Mouse (Mus musculus) forebrain, postnatal 0 days (tissue): ENCODE data around the gene Tsc1. TPM values are rescaled to one million over a fixed set of nuclear protein-coding genes. Genes with fewer than 3 reads are reported as not detected.
A peak's percentile ranks its signal among the peaks of the same experiment; 100 is the strongest.

Source experiments
- ATAC-seq: fragments of 200-750 bp; cut with Nextera tagmentation; 2 replicates; pipeline ENCODE4 v1.8.0; 2017; ENCODE audit warnings: mild to moderate bottlenecking, moderate library complexity
- DNase-seq: peaks from one replicate; pipeline ENCODE4 v3.0.0-alpha.2; 2015
- H3K27ac ChIP-seq: fragments of 300-500 bp; sonication (generic); 2 replicates; pipeline ENCODE4 v1.5.1; 2014; ENCODE audit warnings: low read depth, mild to moderate bottlenecking, antibody characterized with exemption, low read length, moderate library complexity, mixed read lengths
- H3K27me3 ChIP-seq: fragments of 300-500 bp; sonication (generic); 2 replicates; pipeline ENCODE4 v1.6.1; 2014; ENCODE audit warnings: mild to moderate bottlenecking, low read length, mixed read lengths; ENCODE audit not compliant: insufficient read depth
- H3K36me3 ChIP-seq: fragments of 300-500 bp; sonication (generic); 2 replicates; pipeline ENCODE4 v1.6.1; 2014; ENCODE audit warnings: mild to moderate bottlenecking, moderate library complexity; ENCODE audit not compliant: insufficient read depth
- H3K4me1 ChIP-seq: fragments of 300-500 bp; sonication (generic); 2 replicates; pipeline ENCODE4 v1.6.1; 2014; ENCODE audit warnings: antibody characterized with exemption; ENCODE audit not compliant: insufficient read depth
- H3K4me2 ChIP-seq: fragments of 300-500 bp; sonication (generic); 2 replicates; pipeline ENCODE4 v1.6.1; 2014; ENCODE audit warnings: low read depth, mild to moderate bottlenecking, moderate library complexity
- H3K4me3 ChIP-seq: fragments of 300-500 bp; sonication (generic); 2 replicates; pipeline ENCODE4 v1.5.1; 2014; ENCODE audit warnings: low read depth, low read length, mixed read lengths
- H3K9ac ChIP-seq: fragments of 300-500 bp; sonication (generic); 2 replicates; pipeline ENCODE4 v1.6.1; 2014; ENCODE audit warnings: mild to moderate bottlenecking
- H3K9me3 ChIP-seq: fragments of 300-500 bp; sonication (generic); 2 replicates; pipeline ENCODE4 v1.6.1; 2016; ENCODE audit warnings: low read length
- CTCF ChIP-seq: sonication (generic); IDR thresholded peaks from 2 replicates; pipeline ENCODE4 v1.5.1; 2016; ENCODE audit warnings: antibody characterized with exemption, control low read depth, low read depth
- WGBS: fragments of 180-500 bp; shearing (Covaris S2); extraction: QIAGEN DNeasy Blood & Tissue Kit; methylation state at CpG from one replicate; pipeline ENCODE4 v1.1.7; 2014; 5-methylcytosine and 5-hydroxymethylcytosine counted together
- polyA plus RNA-seq: library from polyadenylated mRNA; unstranded; fragments of >200 nt; fragmentation: Nextera tagmentation; extraction: Ambion mirVana; gene quantifications from 2 replicates; pipeline ENCODE4 v1.2.1, GENCODE M21; 2015
- total RNA-seq: library from RNA; depleted of rRNA; stranded (reverse); fragments of >200 nt; gene quantifications from 2 replicates; pipeline ENCODE4 v1.2.3, GENCODE M21; 2014

Gene Tsc1
- total and polyA plus RNA-seq, 2 experiments from 2014 or later, result 16.8 to 43.4 TPM

DNA sequence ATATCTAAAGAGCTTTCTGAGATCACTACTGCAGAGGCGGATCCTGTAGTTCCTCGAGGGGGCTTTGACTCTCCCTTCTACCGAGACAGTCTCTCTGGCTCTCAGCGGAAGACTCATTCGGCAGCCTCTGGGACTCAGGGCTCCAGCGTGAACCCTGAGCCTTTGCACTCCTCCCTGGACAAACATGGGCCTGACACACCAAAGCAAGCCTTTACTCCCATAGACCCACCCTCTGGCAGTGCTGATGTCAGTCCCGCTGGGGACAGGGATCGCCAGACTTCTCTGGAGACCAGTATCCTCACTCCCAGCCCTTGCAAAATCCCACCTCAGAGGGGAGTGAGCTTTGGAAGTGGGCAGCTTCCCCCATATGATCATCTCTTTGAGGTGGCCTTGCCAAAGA is 35.0 kb downstream of the Tsc1 start:
- WGBS, result 94% methylated on average over 8 of the region's 8 CpGs
- H3K4me2 ChIP-seq, result no peak overlapping the region
- TF ChIP-seq CTCF, result no peak
- H3K9ac ChIP-seq, result no peak overlapping the region
- H3K4me3 ChIP-seq, result no peak overlapping the region
- H3K27ac ChIP-seq, result no peak overlapping the region
- DNase-seq (no peak), ATAC-seq (no peak)
- no peaks in the 10 kb centered on the region for H3K27me3 ChIP-seq
- no peaks in the 10 kb centered on the region for H3K9me3 ChIP-seq
- no peaks in the 10 kb centered on the region for H3K4me1 ChIP-seq
- H3K36me3 ChIP-seq, result peaks cover 92% of the 10 kb centered on the region

DNA sequence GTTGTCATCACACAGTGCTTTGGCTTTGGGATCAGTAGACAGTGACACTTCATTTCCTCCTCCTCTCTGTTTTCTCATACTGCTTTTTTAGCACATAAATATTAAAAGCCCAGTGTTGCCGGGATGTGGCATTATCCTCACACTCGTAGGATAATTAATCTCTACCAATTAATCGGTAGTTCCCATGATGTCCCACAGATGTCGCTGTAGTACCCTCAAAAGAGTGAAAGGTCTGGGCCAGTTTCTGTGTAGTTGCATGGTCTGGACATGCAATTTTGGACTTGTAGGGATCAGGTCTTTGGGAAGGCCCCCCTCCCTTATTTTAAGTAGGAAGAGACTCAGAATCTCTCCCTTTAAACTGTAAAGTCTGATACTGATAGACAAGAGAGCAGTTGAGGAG is 39.7 kb downstream of the Tsc1 start:
- Histone ChIP-seq H3K9me3 (no peaks in the 10 kb centered on the region), H3K4me1 (no peaks in the 10 kb centered on the region), H3K4me3 (no peak overlapping the region), H3K36me3 (peaks cover 97% of the 10 kb centered on the region), H3K27ac (no peak overlapping the region), H3K9ac (no peak overlapping the region), H3K4me2 (no peak overlapping the region), H3K27me3 (no peaks in the 10 kb centered on the region)
- DNase-seq (peak; percentile 54), ATAC-seq (no peak)
- peak; percentile 67 for TF ChIP-seq CTCF
- 11% methylated on average over 4 of the region's 4 CpGs for WGBS

DNA sequence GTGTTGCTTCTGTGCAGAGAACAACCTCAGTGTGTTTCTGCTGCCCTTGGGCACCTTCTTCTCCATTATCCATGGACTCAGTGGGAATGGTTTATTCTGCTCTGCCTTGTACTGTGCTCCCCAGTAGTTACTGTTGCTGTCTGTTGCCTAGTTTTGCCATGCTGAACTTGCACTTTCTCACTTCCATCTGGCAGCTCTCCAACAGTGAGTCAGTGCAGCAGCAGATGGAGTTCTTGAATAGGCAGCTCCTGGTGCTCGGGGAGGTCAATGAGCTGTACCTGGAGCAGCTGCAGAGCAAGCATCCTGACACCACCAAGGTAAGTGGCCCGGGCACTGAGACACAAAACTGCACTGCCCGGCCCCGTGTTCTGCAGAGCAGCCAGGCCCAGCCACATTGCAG is 40.7 kb downstream of the Tsc1 start:
- Histone ChIP-seq H3K27ac (no peak overlapping the region), H3K4me2 (no peak overlapping the region), H3K9me3 (no peaks in the 10 kb centered on the region), H3K4me3 (no peak overlapping the region), H3K9ac (no peak overlapping the region), H3K4me1 (no peaks in the 10 kb centered on the region), H3K27me3 (no peaks in the 10 kb centered on the region), H3K36me3 (peaks cover 97% of the 10 kb centered on the region)
- no peak for TF ChIP-seq CTCF
- DNase-seq (peak; percentile 14), ATAC-seq (no peak)
- 62% methylated on average over 4 of the region's 4 CpGs for WGBS

DNA sequence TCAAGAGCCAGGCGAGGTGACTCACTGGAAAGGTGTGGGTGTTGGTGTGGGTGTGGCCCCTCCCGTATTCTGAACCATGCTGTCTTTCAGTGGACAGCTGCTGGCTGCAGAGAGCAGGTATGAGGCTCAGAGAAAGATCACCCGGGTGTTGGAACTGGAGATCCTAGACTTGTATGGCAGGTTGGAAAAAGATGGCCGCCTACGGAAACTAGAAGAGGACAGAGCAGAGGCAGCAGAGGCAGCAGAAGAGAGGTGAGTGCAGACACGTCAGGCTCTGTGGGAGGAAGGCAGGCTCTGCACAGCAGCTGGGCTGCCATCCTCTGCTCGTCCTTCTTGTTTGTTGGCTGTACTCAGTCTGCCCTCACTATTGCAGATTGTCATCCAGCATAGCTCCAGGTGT is 44.9 kb downstream of the Tsc1 start:
- TF ChIP-seq CTCF, result no peak
- H3K4me1 ChIP-seq, result no peaks in the 10 kb centered on the region
- H3K4me2 ChIP-seq, result no peak overlapping the region
- no peaks in the 10 kb centered on the region for H3K9me3 ChIP-seq
- DNase-seq (no peak), ATAC-seq (no peak)
- WGBS, result 93% methylated on average over 7 of the region's 7 CpGs
- peaks cover 74% of the 10 kb centered on the region for H3K36me3 ChIP-seq
- no peak overlapping the region for H3K9ac ChIP-seq
- H3K27me3 ChIP-seq, result no peaks in the 10 kb centered on the region
- no peak overlapping the region for H3K4me3 ChIP-seq
- H3K27ac ChIP-seq, result no peak overlapping the region

DNA sequence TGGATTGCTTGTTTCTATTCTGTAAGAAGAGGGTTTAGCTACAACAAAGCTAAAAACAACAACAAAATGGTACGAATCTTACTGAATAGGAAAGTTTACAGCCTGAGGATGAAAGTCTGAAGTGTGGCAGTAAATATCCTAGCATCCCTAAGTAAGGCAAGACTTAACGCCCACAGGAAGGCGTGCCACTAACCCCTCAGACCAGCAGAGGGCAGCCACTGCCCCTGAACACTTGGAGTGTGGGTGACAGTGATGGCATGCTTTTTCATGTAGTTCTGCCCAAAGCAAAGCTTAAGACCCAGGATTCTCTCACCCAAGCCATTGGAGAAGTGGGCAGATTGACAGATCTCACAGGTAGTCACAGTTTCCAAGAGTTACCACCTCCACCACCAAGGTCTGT is 47.4 kb downstream of the Tsc1 start:
- ATAC-seq (peak; percentile 66), DNase-seq (peak; percentile 65)
- no peak overlapping the region for H3K9ac ChIP-seq
- H3K4me1 ChIP-seq, result no peaks in the 10 kb centered on the region
- no peaks in the 10 kb centered on the region for H3K9me3 ChIP-seq
- H3K4me3 ChIP-seq, result no peak overlapping the region
- H3K4me2 ChIP-seq, result no peak overlapping the region
- no peak overlapping the region for H3K27ac ChIP-seq
- H3K27me3 ChIP-seq, result no peaks in the 10 kb centered on the region
- H3K36me3 ChIP-seq, result peaks cover 48% of the 10 kb centered on the region
- 38% methylated on average over 3 of the region's 3 CpGs for WGBS
- peak; percentile 78 for TF ChIP-seq CTCF

DNA sequence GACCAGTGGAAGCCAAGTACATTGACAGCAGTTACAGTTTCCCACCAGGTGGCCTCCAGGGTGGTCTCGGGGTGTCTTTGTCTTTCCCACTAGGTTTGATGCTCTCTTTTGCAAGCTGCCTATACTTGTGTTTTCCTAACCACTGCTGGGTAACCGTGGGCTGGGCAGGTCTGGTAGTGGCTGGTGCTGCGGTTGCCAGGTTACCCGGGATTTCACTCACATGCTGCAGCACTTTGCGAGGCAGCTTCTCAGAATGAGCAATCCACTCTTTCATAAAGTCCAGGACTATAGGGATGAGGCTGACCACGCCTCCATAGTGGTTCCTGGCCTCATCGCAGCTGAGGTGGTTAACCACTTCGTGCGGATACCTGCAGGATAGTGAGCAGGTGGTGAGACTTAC is 51.7 kb downstream of the Tsc1 start:
- no peaks in the 10 kb centered on the region for H3K4me1 ChIP-seq
- H3K27ac ChIP-seq, result no peak overlapping the region
- H3K9ac ChIP-seq, result no peak overlapping the region
- peaks cover 8% of the 10 kb centered on the region for H3K36me3 ChIP-seq
- H3K4me3 ChIP-seq, result no peak overlapping the region
- TF ChIP-seq CTCF, result no peak
- DNase-seq (no peak), ATAC-seq (no peak; the same call in 1 of the 2 replicates)
- H3K4me2 ChIP-seq, result no peak overlapping the region
- no peaks in the 10 kb centered on the region for H3K9me3 ChIP-seq
- 77% methylated on average over 9 of the region's 9 CpGs for WGBS
- no peaks in the 10 kb centered on the region for H3K27me3 ChIP-seq

DNA sequence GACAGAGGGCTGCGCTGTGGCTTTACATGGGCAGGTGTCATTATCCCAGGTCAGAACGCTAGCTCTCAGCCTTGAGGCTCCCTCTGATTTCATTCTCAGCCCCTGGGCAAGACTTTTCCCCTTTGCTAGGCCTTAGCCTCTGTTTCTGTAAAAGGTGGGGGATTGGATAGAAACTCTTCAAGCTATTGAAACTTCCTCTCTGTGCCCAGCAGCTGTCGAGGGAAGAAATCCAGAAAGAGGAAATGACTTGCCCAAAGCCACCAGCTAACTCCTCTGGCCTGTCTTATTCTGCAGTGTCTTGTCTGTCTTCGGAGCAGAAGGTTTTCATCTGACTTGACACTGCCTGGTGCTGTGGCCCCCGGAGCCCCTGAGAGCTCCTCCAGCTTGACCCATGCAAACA is 57.5 kb downstream of the Tsc1 start:
- H3K4me2 ChIP-seq, result no peak overlapping the region
- no peak overlapping the region for H3K9ac ChIP-seq
- H3K4me1 ChIP-seq, result no peaks in the 10 kb centered on the region
- no peak overlapping the region for H3K27ac ChIP-seq
- no peaks in the 10 kb centered on the region for H3K27me3 ChIP-seq
- TF ChIP-seq CTCF, result no peak
- no peaks in the 10 kb centered on the region for H3K9me3 ChIP-seq
- H3K36me3 ChIP-seq, result no peaks in the 10 kb centered on the region
- 62% methylated on average over 5 of the region's 5 CpGs for whole genome bisulfite sequencing
- DNase-seq (no peak), ATAC-seq (no peak)
- H3K4me3 ChIP-seq, result no peak overlapping the region
